Mouse (Mus musculus): ENCODE measurements at regions not wholly inside any gene's neighbourhood (a gene's known extent, or its start where the extent isn't known, plus 50 kb on each side); places are given as distances from the start of the nearest gene placed in this dataset.

GRCm38 (mm10) chr6:103386591-103386990 lies 123.8 kb upstream of the Chl1 start:
- DNase-seq (ENCODE audit: low spot score in 2 of 2): no peak

- no peak for DNase-seq (ENCODE audit: low spot score in 2 of 2)
Observed at GRCm38 (mm10) chr6:103405961-103406360, 104.4 kb upstream of the Chl1 start.

- DNase-seq (ENCODE audit: low spot score in 2 of 2): no peak
Observed at GRCm38 (mm10) chr6:103414888-103415287, 95.5 kb upstream of the Chl1 start.

- DNase-seq (ENCODE audit: low spot score in 2 of 2): no peak
Observed at GRCm38 (mm10) chr6:103421013-103421933, 89.1 kb upstream of the Chl1 start.

- DNase-seq (ENCODE audit: low spot score in 2 of 2): no peak
Observed at GRCm38 (mm10) chr6:103430933-103431594, 79.3 kb upstream of the Chl1 start.

GRCm38 (mm10) chr6:103431595-103431957 lies 78.8 kb upstream of the Chl1 start:
- DNase-seq (ENCODE audit: low spot score in 2 of 2): no peak

Measured in gastrocnemius, postnatal 4 days (tissue).